Comparison of ENCODE assay signal across 24 mouse cellular contexts in the genomic region with DNA sequence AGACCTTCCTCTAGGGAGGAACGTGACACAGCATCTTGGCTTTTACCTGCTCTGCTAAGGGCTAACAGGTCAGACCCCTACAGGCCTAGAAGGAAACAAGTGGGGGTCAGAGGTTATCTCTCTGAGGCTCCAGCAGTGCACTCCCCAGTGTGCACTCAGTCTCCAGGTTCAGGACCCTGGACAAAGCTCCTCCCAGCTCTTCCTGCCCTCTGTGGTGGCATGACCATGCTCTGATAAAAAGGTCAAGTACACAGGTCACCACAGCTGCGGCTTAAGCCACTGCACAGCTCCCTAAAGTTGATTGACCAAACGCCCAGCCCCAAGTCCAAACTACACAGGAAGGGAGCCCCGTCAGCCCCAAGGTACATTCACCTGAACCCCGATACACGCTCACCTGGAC. TPM values are rescaled to one million over a fixed set of nuclear protein-coding genes. Genes with fewer than 3 reads are reported as not detected.
A peak's percentile ranks its signal among the peaks of the same experiment; 100 is the strongest.
DNase-seq lines count a peak whose midpoint lies in the region; ATAC-seq lines count a peak whose summit lies in the region.
"Had no signal": no experiment of that assay in that cellular context is flagged by ENCODE, and none has a peak within 500 bp of the region (broad histone marks: within the 10 kb centered on the region; RNA-seq: fewer than 3 reads in every experiment).

No protein-coding gene starts in this region.

- H3K4me3 ChIP-seq in liver, embryonic 13.5 days (replicated peaks): no peak overlapping the region
- H3K4me3 ChIP-seq in intestine, embryonic 16.5 days (ENCODE audit: low read length): no peak overlapping the region
- H3K4me3 ChIP-seq: embryonic facial prominence, embryonic 15.5 days; forebrain, embryonic 15.5 days; hindbrain, embryonic 10.5 days; intestine, embryonic 15.5 days; layer of hippocampus, adult 2 months; limb, embryonic 12.5 days; megakaryocyte, embryonic 14.5 days; midbrain, embryonic 15.5 days had no signal

- no peaks in the 10 kb centered on the region for H3K27me3 ChIP-seq in liver, embryonic 13.5 days
- no peaks in the 10 kb centered on the region for H3K27me3 ChIP-seq in intestine, embryonic 16.5 days (replicated peaks; ENCODE audit: control insufficient read depth, insufficient read depth, low read length)
- H3K27me3 ChIP-seq: embryonic facial prominence, embryonic 15.5 days; forebrain, embryonic 15.5 days; intestine, embryonic 15.5 days; limb, embryonic 12.5 days; midbrain, embryonic 15.5 days had no signal

- WGBS in liver, embryonic 13.5 days (ENCODE audit: insufficient replicate concordance): 46% methylated on average over 6 of the region's 6 CpGs
- WGBS in intestine, embryonic 16.5 days: 58% methylated on average over 6 of the region's 6 CpGs

- peak; percentile 39 for DNase-seq in embryo, embryonic 9.5 days (ENCODE audit: extremely low spot score)
- DNase-seq in embryo, embryonic 11 days: no peak
- peak; percentile 58 for DNase-seq in R1 (ENCODE audit: low read depth, low spot score)
- no peak for DNase-seq in liver, embryonic 13.5 days
- DNase-seq in yolk sac, embryonic 10.5 days (ENCODE audit: low spot score): peak; percentile 74
- DNase-seq in ovary, adult 18-20 months (ENCODE audit: low spot score): no peak
- DNase-seq: B cell, adult 2 months; cerebellum, adult 11-12 months; kidney, postnatal 25 days; lung, adult 2 months; lung, postnatal 36 days; right cerebral cortex, adult 18-20 months; thymus, adult 18-20 months had no signal

- H3K27ac ChIP-seq in liver, embryonic 13.5 days: no peak overlapping the region
- H3K27ac ChIP-seq in intestine, embryonic 16.5 days (ENCODE audit: low read length): no peak overlapping the region
- H3K27ac ChIP-seq: embryonic facial prominence, embryonic 15.5 days; forebrain, embryonic 15.5 days; hindbrain, embryonic 10.5 days; intestine, embryonic 15.5 days; layer of hippocampus, adult 2 months; limb, embryonic 12.5 days; midbrain, embryonic 15.5 days had no signal

- no peak overlapping the region for H3K9ac ChIP-seq in liver, embryonic 13.5 days
- H3K9ac ChIP-seq in intestine, embryonic 16.5 days (ENCODE audit: low read depth, low read length): no peak overlapping the region
- H3K9ac ChIP-seq: embryonic facial prominence, embryonic 15.5 days; forebrain, embryonic 15.5 days; intestine, embryonic 15.5 days; midbrain, embryonic 15.5 days had no signal

- ATAC-seq in liver, embryonic 13.5 days (ENCODE audit: low read depth): peak; percentile 53
- ATAC-seq in intestine, embryonic 16.5 days: no peak
- ATAC-seq: forebrain, embryonic 15.5 days; hindbrain, embryonic 16.5 days; intestine, embryonic 15.5 days; midbrain, embryonic 15.5 days had no signal

- H3K4me2 ChIP-seq in liver, embryonic 13.5 days: no peak overlapping the region
- no peak overlapping the region for H3K4me2 ChIP-seq in intestine, embryonic 16.5 days (ENCODE audit: low read depth, low read length)
- H3K4me2 ChIP-seq: embryonic facial prominence, embryonic 15.5 days; forebrain, embryonic 15.5 days; heart, embryonic 11.5 days; intestine, embryonic 15.5 days; limb, embryonic 12.5 days; midbrain, embryonic 15.5 days had no signal

- 0 out of 2 replicates have a peak, but pooled peaks cover 5% of the 10 kb centered on the region for H3K9me3 ChIP-seq in liver, embryonic 13.5 days (replicated peaks)
- peaks cover 7% of the 10 kb centered on the region; the same call in 1 of the 2 replicates for H3K9me3 ChIP-seq in intestine, embryonic 16.5 days (ENCODE audit: control insufficient read depth, low read length)
- H3K9me3 ChIP-seq: embryonic facial prominence, embryonic 15.5 days; forebrain, embryonic 15.5 days had no signal

- H3K4me1 ChIP-seq in liver, embryonic 13.5 days (replicated peaks): peaks cover 20% of the 10 kb centered on the region
- no peaks in the 10 kb centered on the region for H3K4me1 ChIP-seq in intestine, embryonic 16.5 days (ENCODE audit: control insufficient read depth, insufficient read depth, low read length)
- H3K4me1 ChIP-seq: limb, embryonic 12.5 days had no signal

- no peaks in the 10 kb centered on the region for H3K36me3 ChIP-seq in liver, embryonic 13.5 days
- no peaks in the 10 kb centered on the region for H3K36me3 ChIP-seq in intestine, embryonic 16.5 days (ENCODE audit: control insufficient read depth, insufficient read depth, low read length)
- H3K36me3 ChIP-seq: embryonic facial prominence, embryonic 15.5 days; forebrain, embryonic 15.5 days; intestine, embryonic 15.5 days; limb, embryonic 12.5 days; midbrain, embryonic 15.5 days had no signal

RNA-seq across cellular contexts. Expression of a gene that starts 46.4 kb away (rescaled TPM):
- polyA plus RNA-seq in liver, embryonic 13.5 days (2015; fragmentation: Nextera tagmentation; extraction: Ambion mirVana): 0.59 and 0.88 TPM in 2 replicates
- polyA plus RNA-seq in intestine, embryonic 16.5 days (2015; fragmentation: Nextera tagmentation; extraction: Ambion mirVana): 4.3 and 4.8 TPM in 2 replicates

Comparison
In these comparisons a context has a peak if more than half of its experiments do, and no peak if none do; other contexts are left out.
1. DNase-seq: peak in embryo, embryonic 9.5 days (single experiment), R1 (single experiment) and yolk sac, embryonic 10.5 days (single experiment); none in embryo, embryonic 11 days (single experiment), liver, embryonic 13.5 days (single experiment) and ovary, adult 18-20 months (single experiment).